Mouse (Mus musculus) erythroid progenitor cell, adult 5-6 weeks (primary cell): ENCODE data around the gene Knop1. TPM values are rescaled to one million over a fixed set of nuclear protein-coding genes. Genes with fewer than 3 reads are reported as not detected.

Source experiments
- ATAC-seq: replicated peaks from 2 replicates; pipeline ENCODE4 v1.8.0; 2016; ENCODE audit warnings: moderate number of reproducible peaks, mild to moderate bottlenecking, moderate TSS enrichment, inconsistent platforms; ENCODE audit not compliant: poor library complexity, low FRiP score, severe bottlenecking
- total RNA-seq, 2 experiments: library from RNA; stranded (forward) in 1 of 2; stranded (reverse) in 1 of 2; fragments of 150-400 nt in 1 of 2; fragments of 186-747, 209-891 nt in 1 of 2; gene quantifications; 2 replicates each; pipeline versions ENCODE4 v1.2.3 to v1.2.4; 2015 to 2017; ENCODE audit warnings: low replicate concordance in 2 of 2

Gene Knop1
- total RNA-seq, 2 experiments from 2014 or later, result 4.2 to 8.4 TPM

DNA sequence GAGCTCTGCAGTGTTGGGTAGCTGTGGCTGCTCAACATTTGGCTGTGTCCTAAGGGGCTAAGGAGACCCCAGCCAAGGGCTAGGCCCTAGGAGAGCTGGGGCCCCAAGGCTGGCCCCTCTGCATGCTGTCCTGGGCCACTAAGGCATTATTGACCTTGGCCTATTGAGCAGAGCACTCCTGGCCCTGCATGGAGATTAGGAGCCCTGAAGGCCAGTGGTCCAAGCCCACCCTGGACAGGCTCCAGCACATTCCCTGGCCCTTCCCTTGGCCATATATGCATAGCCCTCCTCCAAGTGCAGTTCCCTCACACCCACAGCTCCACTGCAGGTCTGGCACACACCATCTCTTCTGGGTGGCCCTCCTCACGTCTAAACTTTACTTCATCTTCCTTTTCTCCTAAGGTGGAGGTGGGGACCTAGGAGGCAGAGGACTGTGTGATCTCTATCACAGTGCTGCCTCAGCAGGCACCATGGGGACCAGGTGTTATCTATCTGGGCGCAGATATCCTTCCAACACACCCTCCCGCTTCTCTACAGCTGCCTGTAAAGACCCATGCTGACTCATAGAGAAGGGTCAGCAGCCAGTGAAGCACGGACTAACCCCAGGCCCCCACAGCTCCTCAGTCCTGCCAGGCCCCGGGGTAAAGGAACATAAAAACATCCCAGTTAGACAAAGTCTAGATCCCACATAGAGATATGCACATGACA, 6.4 kb downstream of the Knop1 start:
- ATAC-seq, result no peak

DNA sequence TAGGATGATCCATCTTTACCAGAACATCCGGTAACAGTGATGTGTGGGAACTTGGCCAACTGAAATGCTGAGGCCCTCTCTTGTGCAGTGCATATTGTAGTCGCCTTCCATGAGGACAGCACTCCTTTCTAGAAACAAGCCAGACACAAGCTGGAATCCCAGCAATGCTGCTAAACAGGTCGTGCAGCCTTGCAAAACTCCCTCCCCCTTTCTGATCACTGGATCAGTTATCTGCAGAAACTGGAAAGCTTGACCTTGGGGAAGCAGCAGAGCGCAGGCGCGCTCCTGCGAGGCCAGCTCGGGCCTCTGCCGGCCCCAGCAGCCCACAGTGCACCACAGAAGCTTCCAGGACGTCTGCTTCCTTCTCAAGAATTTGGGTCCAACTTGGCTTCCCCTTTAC, 7.3 kb downstream of the Knop1 start:
- ATAC-seq, result no peak

DNA sequence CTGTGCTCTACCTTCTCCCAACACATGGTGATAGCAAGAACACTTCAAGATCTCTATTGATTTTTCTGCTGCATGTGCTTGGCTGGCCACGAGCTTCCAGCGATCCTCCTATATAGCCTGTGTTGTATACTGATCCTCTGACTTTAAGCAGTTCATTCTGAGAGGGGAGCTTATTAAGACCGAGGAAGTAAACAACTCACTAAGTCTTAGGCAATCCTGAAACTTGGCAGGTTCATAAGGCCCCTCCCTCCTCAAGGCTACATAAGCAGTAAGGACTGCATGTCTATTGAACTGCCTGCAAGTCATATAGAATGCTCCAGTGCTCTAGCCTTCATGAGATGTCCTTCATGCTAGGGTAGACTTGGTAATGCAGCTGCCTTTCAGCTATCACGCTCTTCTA, 9.7 kb downstream of the Knop1 start:
- no peak for ATAC-seq

DNA sequence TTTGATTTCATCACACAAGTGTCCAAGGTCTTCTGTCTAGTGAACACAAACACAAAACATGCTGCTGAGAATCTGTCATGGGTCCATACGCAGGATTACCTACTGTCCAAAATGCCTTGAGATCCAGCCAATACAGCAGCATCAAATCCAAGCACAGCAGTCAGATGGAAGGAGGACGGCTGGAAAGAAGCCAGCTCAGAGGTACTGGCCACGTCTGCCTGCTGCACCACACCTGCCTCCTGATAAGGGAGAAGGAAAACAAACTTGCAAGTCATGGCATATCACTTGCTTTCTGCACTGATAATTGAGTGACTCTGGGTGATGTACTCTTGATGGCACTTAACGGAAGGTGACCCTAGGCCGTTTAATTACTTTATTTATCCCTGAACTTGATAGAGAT, 10.9 kb downstream of the Knop1 start:
- no peak for ATAC-seq

DNA sequence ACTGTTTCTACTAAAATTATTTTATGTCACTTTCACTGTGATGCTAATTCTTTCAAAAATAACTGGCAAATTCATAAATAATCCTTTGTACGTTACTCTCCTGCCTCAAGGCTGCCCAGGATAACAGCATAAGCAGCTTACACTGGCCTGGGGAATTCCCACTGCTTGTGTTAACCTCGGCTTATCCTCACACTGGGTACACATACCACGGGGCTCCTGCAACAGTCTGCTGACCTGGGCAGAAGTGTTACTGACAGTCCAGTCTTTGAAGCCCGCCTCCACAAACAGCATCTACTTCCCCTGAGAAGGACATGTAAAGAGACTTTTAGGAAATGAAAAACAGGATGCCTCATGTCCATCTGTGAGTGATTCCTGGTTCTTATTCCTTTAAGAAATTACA, 13.1 kb downstream of the Knop1 start:
- no peak for ATAC-seq

DNA sequence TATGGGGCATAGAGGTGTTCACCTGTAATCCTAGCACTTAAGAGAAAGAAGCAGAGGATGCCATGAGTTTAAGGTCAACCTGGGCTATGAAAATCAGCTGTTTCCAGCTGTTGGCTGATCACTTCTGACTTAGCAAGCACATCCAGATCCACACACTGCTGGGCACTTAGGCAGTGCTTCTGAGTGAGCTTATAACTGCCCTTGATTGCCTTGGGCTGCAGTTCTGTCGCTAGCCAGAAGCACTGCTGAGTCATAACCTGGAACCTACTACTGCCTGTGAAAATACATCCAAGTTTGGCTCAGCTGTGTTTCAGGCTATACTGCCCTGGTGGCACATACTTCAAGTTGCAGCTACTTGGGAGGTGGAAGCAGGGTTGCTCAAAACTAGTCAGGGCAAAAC, 14.3 kb downstream of the Knop1 start:
- ATAC-seq, result no peak

DNA sequence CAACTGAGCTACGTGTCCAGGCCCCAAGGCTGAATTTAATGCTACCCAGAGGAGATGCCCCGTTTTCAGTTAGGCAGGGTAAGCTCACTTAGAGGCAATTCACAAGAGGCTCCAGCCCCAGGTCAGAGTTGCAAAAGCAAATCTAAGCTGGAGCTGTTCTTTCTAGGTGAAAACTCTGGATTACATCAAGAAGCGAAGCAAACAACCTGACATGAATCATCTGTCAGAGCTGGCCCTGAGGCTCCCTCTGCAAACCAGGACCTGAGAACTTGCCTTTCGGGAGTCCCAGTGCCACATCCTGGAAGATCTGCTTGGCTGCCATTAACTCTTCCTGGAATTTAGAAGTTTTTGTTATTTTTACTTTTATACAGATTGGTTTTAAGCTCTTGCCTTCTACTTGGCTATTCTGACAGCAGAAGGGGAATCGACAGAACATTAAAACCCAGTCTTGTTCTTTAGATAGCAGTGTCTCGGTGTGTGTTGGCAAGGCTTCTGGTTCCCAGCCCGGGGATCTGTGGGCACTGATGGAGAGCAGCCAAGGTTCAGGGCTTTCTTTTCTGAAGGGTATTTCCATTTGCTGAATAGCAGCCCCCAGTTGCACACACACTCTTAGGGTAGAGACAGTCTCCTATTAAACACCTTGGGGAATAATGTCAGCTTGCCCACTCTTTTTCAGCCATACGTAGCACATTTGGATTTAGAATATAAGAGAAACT, 14.9 kb downstream of the Knop1 start:
- ATAC-seq, result no peak

DNA sequence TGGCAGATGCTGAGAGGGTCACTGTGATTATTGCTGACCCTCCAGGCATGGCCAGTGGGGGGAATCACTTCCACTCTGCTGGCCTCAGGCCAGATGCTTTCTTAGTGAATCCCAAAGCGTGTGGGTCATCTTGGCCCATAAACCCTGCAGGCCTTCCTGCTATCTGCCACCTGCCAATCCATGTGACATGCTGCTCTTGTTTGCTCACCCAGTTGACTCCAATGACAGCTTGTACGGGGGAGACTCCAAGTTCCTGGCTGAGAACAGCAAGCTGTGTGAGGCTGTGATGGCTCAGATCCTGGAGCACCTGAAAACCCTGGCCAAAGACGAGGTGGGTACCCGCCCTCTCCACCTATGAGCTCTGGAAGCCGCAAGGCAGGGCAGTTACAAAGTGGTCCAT, 18.2 kb downstream of the Knop1 start:
- no peak for ATAC-seq

DNA sequence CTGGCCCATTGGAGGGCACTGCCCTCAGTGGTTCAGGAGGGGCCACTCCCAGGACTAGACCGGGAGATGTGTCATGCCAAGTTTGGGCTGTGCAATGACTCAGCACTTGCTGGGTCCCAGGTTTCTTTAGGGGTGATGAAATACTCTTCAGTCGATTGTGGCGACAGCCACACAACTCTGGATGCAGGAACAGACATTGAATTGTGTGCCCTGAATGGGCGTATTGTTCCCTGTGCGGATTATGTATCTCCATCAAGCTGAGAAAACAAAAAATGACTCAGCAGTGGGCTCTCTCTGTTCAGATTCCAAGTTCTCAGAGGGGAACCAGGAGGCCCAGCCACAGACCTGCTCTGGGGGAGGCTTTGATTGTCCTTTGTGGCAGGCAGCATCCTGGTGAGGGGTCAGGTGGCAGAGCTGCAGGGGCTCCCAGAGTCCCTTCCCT, 28.1 kb downstream of the Knop1 start:
- ATAC-seq, result no peak

DNA sequence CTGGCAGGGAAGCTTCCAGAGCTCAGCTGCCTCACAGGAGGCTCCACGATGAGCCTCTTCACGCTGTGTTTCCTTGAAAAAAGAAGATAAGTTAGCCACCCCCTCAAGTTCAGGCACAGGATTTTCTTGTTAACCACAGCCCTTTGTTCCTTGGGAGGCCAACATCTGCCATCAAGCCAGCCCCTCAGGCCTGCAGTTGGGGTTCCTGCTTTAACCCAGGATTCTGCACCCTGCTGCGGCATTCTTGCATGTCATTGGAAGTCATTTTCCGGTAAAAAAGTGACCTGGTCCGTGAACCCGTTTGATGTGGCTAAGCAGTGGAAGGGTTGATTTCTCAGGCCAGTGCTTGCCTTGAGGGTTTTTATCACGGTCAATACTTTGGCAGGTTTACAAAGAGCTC, 31.6 kb downstream of the Knop1 start:
- no peak for ATAC-seq

DNA sequence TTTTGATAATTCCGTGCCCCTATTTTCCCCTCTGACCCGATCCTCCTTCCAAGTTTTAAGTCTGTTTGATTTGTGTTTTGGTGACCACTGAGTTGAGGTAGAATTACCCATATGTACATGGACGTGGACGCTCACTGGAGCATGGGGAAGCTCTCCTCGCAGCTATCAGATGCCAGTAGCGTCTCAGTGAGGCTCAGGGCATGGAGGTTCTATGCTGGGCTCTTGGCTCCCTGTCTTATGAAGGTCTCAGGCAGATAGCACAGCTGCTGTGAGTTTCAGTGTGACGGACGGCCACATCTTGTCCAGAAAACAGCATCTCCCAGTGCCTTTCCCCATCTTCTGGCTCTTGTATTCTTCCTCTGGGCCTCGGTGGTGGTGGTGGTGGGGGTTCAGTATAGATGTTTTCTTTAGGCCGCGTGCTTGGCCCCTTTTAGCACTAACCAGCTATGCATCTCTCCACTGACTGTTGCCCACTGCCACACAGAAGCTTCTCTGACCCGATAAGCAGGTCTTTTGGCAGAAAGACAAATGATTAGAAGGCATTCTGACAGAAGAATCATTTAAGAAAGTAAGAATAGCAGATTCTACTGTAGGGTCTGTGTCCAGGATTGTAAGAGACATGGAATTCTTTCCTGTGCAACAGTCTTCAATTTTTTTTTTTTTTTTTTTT, 34.0 kb downstream of the Knop1 start:
- ATAC-seq, result no peak

DNA sequence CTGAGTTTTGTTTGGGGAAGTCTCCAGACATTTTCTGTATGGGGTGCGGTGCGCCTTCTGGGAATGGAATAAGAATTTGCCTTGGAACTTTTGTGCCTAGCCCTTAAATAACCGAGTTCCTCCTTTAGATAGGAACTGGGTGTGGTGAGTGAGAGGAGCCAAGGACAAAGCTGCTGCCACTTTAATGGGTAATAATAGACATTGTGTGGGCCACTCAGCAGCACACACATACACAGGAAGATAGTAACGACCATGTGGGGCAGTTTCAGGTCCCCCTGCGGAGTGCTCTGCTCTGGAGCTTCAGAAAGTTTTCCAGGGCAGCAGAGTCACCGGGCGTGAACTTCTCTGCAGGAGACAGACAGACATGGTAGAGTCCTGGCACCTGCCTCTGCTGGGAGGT, 34.7 kb downstream of the Knop1 start:
- no peak for ATAC-seq

DNA sequence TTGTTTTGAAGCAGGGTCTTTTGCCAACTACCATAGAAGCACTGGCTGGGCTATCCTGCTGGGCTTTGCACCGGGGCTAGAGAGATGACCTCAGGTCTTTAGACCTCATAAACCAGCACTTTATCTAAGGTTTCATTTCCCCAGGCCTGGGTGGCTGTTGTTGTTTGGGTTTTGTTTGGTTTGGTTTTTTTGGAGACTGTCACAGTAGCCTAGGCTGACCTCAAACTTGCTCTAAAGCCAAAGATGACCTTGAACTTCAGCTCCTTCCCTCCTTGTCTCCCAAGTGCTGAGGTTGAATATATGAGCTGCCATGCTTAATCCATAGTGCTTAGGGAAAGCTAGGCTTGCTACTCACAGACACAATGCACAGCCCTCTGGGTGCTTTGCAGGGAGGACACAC, 36.4 kb downstream of the Knop1 start:
- no peak for ATAC-seq

DNA sequence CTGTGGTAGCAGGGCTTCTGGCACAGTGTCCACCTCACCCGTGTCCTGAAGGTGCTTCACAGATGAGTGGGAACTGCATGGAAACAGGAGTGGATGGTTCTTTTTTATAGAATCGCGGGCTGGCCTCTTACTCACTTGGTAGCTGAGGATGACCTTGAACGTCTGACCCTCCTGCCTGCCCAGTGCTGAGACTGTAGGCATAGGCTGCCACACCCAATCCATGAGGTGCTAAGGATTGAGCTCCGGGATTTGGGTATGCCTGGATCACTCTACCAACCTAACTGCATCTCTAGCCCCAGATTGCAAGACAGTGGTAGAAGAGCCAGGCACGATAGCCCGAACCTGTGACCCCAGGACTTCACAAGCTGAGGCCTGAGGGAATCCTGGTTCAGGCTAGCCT, 38.3 kb downstream of the Knop1 start:
- no peak for ATAC-seq

DNA sequence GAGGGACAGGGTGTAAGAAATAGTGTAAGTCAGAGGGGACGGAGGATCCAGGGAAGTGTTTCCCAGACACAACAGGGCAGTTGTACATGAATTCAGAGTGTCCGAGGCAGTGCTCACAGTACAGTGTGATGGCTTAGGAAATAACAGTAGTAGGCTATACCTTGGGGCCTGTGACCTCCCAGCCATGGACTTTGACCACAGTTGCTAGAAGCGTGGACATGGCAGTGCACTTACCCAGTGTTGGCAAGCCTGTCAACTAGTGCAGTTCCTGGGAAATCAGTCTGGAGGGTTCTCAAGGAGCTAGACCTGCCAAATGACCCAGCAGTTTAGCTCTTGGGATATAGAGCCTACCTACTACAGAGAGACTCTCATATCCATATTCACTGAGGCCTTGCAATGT, 39.8 kb downstream of the Knop1 start:
- ATAC-seq, result no peak

DNA sequence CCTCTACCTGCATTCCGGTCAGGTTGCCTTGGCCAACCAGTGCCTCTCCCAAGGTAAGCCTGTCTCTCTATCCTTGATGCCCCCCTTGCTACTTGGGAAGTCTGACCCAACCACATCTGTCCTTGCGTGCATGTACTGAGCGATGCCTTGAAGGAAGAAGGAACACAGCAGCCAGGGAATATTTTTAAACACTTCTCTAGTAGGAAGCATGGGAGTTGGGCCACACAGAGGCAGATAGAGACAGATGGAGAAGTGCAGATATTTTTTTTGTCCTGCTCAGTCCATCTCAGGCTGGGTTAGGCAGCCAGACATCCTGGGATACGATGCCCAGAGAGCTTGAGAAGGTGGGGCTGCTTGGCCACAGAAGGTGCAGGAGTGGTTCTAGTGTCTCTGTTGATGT, 42.5 kb downstream of the Knop1 start:
- ATAC-seq, result no peak

DNA sequence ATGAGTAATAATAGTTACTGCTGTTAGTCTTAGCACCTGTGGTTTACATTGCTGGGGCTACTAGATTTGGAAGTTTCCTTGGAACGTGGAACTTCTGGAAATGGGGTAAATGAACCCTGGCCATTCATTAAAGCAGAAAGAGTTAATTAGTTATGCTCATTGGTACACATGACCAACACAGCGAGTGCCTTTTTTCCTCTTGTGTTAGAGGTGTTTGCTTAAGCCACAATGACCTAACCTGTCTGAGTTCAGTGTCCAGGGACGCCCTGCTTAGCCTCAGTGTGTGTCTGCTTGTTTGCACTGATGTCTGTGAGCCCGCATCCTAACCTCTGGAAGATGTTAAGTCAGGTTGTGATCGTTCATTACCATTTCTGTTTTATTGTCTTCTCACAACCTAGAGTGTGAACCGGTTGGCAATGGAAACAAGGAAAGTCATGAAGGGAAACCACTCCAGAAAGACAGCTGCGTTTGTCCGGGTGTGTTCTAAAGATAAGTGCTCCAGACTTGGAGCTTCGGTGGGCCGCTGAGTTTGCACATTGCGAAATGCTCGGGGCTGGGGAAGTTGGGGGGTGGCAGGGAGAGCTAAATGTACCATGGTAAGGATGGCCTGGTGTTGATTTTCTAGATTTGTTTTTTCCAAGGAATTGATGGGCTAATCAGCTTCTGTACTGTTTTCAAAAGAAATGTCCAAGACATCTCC, 44.5 kb downstream of the Knop1 start:
- no peak for ATAC-seq

DNA sequence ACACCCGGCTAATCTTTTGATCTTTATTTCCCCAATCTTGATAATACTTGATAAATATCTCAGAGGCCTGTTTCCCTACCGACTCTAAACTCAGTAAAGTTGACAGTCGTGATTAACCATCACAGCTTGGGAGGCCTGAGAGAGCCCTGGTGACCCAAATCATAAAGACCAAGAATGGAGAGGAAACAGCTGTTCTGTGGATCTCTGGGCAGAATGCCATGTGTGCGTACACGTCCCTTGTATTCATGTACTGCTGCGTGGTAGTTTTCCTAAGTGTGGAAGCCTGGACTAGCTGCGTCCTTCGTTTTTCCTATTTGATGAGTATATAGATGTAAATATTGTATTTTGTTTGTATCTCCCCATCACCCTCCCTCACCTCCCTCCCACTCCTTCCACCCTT, 48.2 kb downstream of the Knop1 start:
- ATAC-seq, result no peak

DNA sequence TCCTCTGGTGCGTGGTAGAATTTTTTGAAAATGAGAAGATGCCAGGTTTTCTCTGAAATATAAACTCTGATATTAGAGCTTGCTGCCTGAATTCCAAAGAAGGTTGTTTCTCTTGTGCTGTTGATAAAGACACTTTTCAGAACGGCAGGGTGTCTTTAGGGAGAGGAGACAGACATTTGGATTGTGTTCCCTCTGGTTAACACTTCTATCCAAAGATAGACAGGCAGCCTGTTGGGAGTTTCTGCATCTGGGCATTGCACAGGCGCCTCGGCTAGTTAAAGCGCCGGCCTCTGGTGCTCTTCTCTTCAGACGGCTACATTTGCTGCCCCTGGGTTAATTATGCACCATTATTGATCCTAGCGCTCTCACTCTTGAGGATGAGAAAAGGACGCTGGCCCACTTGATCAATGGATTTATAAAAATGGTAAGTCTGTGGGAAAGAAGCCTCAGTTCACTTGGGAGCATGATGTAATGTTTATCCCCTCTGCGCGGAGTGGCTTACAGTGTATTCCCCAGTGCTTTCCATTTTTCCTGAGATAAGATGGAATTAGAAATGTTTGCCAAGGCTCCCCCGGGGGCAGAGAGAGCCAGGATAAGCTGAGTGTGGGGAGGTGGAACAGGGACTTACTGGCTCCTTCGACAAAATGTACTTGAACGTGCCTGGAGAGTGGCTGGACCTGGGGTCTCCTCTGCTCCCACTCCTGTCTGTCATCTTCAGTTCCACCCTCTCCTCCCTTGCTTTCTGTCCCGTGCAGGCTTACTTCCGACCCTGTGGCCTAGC, 49.2 kb downstream of the Knop1 start:
- ATAC-seq, result no peak

DNA sequence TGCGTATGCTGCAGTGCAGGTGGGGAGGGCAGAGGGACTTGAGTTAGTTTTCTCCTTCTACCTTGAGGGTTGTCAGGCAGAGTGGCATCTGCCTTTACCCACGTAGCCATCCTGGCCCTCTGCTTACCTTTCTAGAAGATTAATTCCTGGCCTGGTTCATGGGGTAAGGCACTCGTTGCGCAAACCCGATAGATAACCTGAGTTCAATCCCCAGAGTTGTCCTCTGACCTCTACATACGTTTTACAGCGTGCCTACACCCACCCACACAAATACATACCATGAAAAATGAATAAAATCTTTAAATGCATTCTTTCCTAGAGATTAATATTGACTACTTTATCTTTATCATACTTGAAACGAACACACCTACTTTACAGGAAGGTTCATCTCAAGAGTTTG, 52.6 kb downstream of the Knop1 start:
- ATAC-seq, result no peak
